20 mouse cellular contexts compared by ENCODE assay signal in the genomic region with DNA sequence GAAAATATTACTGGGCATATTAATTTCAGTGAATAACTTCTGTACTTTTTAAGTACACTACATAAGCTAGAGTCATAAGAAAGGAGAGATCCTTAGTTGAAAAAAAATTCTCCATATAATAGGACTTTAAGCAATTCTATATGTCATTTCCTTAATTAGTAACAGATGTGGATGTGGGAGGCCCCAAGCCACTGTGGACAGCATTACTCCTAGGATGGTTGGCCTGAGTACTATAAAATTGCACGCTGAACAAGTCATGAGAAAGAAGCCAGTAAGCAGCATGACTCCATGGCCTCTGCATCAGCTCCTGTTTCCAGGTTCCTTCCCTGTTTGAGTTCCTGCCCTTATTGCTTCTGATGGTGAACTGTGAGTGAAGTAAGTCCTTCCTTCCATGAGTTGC.
"Had no signal": no experiment of that assay in that cellular context is flagged by ENCODE, and none has a peak within 500 bp of the region (broad histone marks: within the 10 kb centered on the region; RNA-seq: fewer than 3 reads in every experiment).

No protein-coding gene starts in this region.

- H3K4me1 ChIP-seq: limb, embryonic 15.5 days; midbrain, embryonic 12.5 days; midbrain, embryonic 15.5 days; neural tube, embryonic 13.5 days; stomach, embryonic 15.5 days had no signal

- H3K27ac ChIP-seq: kidney, postnatal 0 days; layer of hippocampus, adult 2 months; left cerebral cortex, adult 2 months; limb, embryonic 15.5 days; liver, embryonic 14.5 days; macrophage; midbrain, embryonic 12.5 days; midbrain, embryonic 15.5 days; neural tube, embryonic 13.5 days; stomach, embryonic 15.5 days had no signal

- H3K36me3 ChIP-seq: limb, embryonic 15.5 days; midbrain, embryonic 12.5 days; midbrain, embryonic 15.5 days; neural tube, embryonic 13.5 days; stomach, embryonic 15.5 days had no signal

- DNase-seq: kidney, adult 2 months; kidney, postnatal 25 days; layer of hippocampus, adult 9-11 months; liver, postnatal 0 days; lung, embryonic 14.5 days; retina, postnatal 1 day; right cerebral cortex, postnatal 25 days; spleen, adult 18-20 months; thymus, postnatal 25 days had no signal

- H3K4me3 ChIP-seq: layer of hippocampus, adult 2 months; left cerebral cortex, adult 2 months; limb, embryonic 15.5 days; midbrain, embryonic 12.5 days; midbrain, embryonic 15.5 days; myocyte; neural tube, embryonic 13.5 days; stomach, embryonic 15.5 days had no signal

- H3K9me3 ChIP-seq: limb, embryonic 15.5 days; midbrain, embryonic 12.5 days; midbrain, embryonic 15.5 days; neural tube, embryonic 13.5 days; stomach, embryonic 15.5 days had no signal

- H3K27me3 ChIP-seq: limb, embryonic 15.5 days; midbrain, embryonic 12.5 days; midbrain, embryonic 15.5 days; neural tube, embryonic 13.5 days; stomach, embryonic 15.5 days had no signal
